Mouse (Mus musculus) liver, embryonic 18 days (tissue): ENCODE results near the gene Ints6. TPM values are rescaled to one million over a fixed set of nuclear protein-coding genes. Genes with fewer than 3 reads are reported as not detected.

Experiments
- polyA plus RNA-seq: library from polyadenylated mRNA; depleted of rRNA; stranded (reverse); fragments of >200 nt; gene quantifications from 2 replicates; pipeline ENCODE4 v1.2.3, GENCODE M21; 2012; rRNA removed

Ints6 gene
- 6.3 and 7.3 TPM in 2 replicates for polyA plus RNA-seq

DNA sequence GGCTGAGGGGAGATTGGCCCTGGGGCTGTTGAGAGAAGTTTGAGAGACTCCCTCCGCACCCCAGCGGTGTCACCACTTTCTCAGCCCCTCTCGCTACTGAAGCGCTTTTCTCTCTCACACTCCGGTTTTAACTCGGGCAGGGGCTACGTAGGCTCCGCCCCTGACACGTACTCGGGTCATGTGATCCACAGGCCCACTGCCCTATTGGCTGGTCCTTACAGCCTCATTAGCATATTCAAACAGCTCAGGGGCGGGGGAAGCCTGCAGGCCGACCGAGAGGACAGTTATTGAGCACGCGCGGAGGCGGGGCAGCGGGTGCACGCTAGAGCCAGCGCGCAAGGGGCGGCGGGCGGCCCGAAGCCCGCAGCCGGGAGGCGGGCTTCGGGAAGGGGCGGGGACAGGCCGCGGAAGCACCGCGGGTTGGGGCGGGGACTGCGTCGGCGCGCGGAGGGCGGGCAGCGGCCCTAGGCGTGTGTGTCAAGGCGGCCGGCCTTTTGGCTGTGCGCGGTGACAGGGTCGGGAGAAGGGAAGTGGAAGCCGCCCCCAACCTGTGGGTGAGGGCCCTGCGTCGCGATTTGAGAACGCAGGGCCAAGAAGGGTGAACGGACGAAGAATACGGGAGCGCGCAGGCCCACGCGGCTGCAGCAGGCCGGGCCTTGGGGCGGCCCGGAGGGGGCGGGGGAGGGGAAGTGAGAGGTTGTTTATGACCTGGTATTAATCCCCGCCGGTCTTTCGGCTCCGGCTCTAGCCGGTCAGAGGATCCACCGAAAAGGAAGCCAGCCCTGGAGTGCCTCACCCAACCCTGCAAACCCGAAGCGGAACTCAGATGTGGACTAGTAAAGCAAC is at the start of gene Ints6:
Ints6 (minus strand) TSS at position 134 of the 846 bp plus-strand sequence.

DNA sequence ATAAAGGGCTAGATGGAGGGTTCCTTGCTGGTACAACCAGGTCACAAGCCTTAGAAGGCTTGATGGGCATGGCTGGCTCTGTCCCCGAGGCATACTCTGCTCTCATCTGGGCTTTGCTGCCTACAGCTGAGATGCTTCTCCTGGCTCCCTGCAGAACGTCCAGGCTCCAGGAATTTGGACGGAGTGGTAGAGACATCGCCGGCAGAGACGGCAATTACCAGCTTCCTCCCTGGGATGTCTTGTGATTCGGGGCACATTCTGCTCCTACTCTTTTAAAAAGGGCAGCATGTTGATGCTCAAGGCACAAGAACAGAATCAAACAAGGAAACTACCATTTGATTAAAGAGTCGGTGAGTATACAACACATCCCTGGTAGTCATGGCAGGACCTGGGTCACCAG is 97.6 kb downstream of the Ints6 start, which contains the start of gene Serpine3:
Serpine3 (plus strand) TSS at position 301 of the 400 bp plus-strand sequence.

Other genes with a start within 250 kb of the Ints6 start
- 3.0 and 3.4 TPM in 2 replicates for gene Fam124a, start 205.4 kb downstream of the Ints6 start, polyA plus RNA-seq
- not detected in 2 replicates for gene Gm4131, start 194.2 kb downstream of the Ints6 start, polyA plus RNA-seq
- gene Serpine3, start 97.5 kb downstream of the Ints6 start, polyA plus RNA-seq: not detected in 2 replicates
- 3.1 and 3.3 TPM in 2 replicates for gene Wdfy2, start 76.5 kb upstream of the Ints6 start, polyA plus RNA-seq
- not detected in 2 replicates for gene Defb48, start 223.3 kb upstream of the Ints6 start, polyA plus RNA-seq
- gene Defb47, start 236.9 kb upstream of the Ints6 start, polyA plus RNA-seq: not detected in 2 replicates